Mouse (Mus musculus): Measurements from ENCODE around the gene BC051142.
A peak's percentile ranks its signal among the peaks of the same experiment; 100 is the strongest.

BC051142 gene

DNA sequence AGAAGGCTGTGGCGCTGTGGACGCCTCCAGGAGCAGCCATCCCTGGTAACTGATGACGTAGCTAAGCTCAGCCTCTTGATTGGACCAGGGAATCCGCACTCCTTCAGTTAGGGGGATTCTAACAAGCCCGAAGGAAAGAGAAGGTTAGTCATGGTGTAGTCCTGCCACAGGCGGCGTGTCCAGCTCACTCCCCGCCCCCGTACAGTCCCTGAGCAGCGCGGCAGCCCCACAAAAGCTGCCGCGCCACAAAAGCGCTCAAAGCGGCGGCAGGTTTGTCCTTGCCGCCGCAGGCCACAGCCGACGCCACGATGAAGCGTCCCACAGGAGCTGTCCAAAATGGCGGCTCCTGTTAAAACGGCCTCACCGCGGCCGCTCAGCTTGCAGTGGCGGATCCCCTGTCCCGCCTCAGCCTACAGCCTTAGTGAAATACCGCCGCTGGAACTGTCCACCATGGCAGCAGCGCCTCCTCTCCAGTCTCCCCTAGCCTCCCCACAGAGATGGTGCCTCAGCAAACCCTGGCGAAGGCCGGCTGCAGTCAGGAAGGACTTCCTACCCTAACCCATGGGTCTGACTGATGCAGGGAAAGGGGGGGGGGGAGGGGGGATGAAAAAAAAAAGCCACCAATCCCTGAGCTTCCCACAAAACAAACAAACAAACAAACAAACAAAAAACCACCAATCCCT lies at the start of gene BC051142:
Gene BC051142, plus strand, starts transcription at position 110 of the 683 bp plus-strand sequence.
- DNase-seq (ENCODE audit: low read depth, low spot score): no peak

DNA sequence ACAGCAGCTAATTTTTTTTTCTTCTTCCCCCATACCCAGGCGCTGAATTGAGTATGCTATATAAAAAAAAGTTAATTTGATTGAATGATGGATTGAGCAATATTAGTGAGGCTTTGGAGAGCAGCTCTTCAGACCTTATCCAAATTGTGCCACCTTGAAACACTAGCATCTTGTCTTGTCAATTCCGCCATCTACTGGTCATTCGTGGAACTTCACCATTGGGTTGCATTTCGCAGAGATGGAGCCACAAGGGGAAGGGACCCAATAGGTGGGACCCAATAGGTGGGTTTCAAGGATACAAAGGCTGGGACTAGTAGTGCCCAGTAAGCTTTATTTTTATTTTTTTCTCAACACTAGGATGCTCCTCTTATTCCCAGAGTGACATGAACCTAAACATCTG lies 49.2 kb upstream of the BC051142 start:
- DNase-seq (ENCODE audit: low read depth, low spot score): peak; percentile 81

- DNase-seq (ENCODE audit: low read depth, low spot score): no peak
Observed at GRCm38 (mm10) chr17:34354539-34354938, 44.1 kb upstream of the BC051142 start, which contains the start of gene Btnl2. Btnl2 (plus strand) TSS chr17:34354822.

- DNase-seq (ENCODE audit: low read depth, low spot score): no peak
Observed at GRCm38 (mm10) chr17:34354940-34355339, 43.7 kb upstream of the BC051142 start.

GRCm38 (mm10) chr17:34362954-34363546 lies 35.6 kb upstream of the BC051142 start:
- DNase-seq (ENCODE audit: low read depth, low spot score): no peak

DNA sequence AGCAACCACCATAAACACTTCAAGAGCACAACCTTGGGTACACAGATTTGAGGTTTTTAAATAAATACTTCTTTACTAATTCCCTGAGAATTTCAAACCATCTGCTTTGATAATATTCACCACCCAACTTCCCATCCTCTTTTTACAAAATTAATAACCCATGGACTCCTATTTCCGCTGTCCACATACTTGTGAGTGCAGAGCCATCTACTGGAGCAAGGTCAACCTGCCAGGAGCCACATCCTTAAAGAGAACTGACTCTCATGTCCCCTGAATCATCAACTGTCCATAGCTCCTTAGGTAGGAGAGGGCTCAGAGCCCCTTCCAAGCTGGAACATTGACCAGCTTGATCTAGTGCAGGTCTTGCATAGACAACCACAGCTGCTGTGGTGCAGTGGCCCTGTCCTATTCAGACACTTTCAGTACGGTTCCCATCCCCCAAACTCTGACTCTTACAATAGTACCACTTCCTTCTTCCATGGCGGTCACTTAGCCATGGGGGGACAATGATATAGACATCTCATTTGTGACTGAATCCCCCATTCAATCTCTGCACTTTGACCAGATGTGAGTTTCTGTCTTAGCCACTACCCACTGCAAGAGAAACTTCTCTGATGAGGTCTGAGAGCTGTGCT lies 34.8 kb upstream of the BC051142 start:
- no peak for DNase-seq (ENCODE audit: low read depth, low spot score)

GRCm38 (mm10) chr17:34365031-34365430 lies 33.6 kb upstream of the BC051142 start:
- DNase-seq (ENCODE audit: low read depth, low spot score): no peak

- DNase-seq (ENCODE audit: low read depth, low spot score): no peak
Observed at GRCm38 (mm10) chr17:34370563-34370962, 28.1 kb upstream of the BC051142 start.

DNA sequence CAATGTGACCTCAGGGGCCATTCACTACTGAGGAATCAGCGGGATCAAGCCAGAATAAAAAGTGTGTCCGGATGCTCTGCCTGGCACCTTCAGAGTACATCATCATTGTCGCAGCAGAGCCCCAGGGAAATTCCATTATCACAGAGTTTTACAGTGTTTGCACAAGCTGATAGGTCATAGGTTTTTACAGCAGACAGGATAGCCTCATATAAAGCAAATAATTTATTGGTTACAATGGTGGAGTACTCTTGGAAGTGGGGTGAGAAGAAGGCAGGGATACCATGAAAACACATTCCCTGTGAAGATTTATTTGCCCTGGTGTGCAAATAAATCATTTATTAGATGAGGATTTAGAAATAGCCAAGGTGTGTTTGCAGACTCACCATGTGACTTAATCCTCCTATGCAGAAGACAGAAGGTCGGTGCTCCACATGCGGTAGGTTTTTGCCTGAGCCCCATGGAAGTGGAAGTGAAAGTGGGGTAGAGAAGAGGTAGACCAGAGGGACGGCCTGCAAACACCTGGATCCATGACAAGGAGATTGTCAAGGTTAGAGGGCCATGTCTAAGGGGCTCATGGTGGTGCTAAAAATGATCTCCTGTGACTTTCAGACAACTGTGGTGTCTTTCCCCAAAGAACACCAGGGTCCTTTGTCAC lies 25.4 kb upstream of the BC051142 start:
- no peak for DNase-seq (ENCODE audit: low read depth, low spot score)

DNA sequence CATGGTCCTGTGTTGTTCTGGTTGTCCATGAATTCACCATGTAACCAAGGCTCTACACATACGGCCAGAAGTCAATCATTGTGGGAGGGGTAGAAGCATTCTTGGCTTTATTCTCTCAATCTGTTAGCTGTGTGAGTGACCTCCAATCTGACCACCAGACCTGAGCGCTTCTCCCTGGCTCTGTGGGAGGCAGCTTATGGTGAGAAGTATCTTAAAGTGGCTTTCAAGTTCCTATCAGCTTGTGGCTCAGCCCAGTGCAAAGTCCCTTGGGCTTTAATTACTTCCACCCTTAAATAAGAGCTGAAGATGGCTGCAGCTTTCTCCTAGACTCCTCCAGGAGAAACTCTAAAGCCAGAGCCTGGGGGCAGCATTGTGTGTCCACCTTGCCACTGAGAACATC lies 21.8 kb upstream of the BC051142 start, which contains the start of gene Btnl1:
Gene Btnl1, plus strand, starts transcription at position 286 of the 400 bp plus-strand sequence.
- no peak for DNase-seq (ENCODE audit: low read depth, low spot score)

DNA sequence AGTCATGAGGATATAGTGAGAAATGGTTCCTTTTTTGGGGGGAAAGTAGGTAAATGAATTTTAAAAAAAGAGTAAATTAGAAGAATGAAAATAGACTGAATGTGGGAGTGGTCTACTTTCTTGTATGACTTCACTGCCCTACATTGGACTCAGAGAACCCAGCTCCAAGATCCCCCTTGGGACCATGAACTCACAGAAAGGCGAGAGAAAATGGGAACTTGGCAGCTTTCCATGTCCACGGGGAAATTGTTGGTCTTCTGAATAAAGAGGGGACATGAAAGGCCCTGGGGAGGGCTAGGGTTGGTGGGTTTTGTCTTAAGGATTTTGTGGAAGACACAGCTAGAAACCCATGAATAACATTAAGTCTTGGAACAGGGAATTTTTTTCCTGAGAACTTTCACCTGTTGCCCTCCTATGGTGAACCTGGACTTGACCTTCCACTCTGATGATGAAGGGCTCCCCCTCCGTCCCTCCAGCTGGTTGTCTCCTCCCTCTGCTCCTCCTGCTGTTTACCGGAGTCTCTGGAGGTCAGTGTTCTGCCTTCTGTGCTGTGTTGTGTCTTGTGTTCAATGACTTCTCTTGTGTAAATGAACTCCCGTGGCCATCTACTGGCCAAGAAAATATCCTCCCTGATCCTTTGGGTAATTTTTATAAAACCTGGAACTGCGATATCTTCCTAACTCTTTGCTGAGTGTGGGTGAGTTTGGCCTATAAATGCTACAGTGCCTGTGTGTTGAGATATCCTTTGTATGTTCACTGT lies 21.0 kb upstream of the BC051142 start:
- DNase-seq (ENCODE audit: low read depth, low spot score): no peak

DNA sequence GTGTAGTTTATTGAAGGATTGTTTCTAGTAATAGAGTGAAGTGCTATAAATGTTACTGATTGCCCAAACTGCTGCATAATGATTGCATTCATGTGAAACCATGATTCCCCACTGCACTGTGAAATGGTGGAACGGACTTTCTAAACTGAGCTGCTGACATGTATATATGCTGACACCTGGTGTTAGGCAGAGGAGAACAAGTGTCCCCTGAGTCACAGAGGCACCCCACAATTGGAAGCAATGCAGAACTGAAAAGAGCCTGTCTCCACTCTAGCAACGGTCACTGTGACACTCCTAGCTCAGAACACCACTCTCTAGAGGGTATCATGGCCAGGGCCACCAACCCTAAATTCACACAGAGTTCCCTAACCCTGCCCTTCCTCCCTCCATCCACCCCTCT lies 19.9 kb upstream of the BC051142 start:
- DNase-seq (ENCODE audit: low read depth, low spot score): no peak

- DNase-seq (ENCODE audit: low read depth, low spot score): no peak
Observed at GRCm38 (mm10) chr17:34379451-34379850, 19.2 kb upstream of the BC051142 start.

DNA sequence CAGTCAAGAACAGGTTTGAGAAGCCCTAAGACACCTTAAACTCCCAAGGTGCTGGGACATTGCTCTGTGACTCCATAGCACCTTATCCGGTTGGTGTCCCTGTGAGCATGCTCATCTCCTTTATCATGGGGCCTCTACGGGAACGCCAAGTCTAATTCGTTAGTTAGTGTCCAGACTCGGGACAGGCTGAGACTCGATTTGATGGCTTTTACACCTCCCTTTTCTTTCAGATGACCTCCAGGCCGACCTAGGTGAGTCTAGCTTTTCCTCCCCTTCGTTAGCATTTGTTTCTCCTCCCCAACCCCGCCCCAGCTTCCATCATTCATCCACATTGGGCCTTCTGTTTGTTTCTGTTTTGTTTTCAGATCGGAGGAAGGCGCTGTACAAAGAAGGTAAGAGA lies 16.7 kb upstream of the BC051142 start:
- no peak for DNase-seq (ENCODE audit: low read depth, low spot score)

GRCm38 (mm10) chr17:34383212-34383611 lies 15.4 kb upstream of the BC051142 start:
- peak; percentile 7 for DNase-seq (ENCODE audit: low read depth, low spot score)

DNA sequence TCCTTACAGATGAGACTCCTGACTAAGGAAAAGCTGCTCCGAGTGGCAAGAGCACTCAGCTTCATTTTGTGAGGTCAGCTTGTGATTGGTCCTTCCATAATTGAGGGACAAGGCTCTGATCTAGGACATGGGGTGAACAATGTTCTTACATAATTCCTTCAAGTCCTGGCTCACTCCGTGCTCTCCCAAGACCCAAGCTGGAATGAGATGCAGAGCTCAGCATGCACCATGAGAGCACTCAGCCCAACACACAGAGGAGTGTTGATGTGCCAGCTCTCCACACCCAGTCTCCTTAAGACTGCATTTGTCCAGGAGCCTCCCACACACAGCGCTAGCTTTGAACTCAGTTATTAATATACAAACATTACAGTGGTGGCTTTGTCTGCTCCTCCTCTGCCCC lies 13.9 kb upstream of the BC051142 start:
- DNase-seq (ENCODE audit: low read depth, low spot score): no peak

DNA sequence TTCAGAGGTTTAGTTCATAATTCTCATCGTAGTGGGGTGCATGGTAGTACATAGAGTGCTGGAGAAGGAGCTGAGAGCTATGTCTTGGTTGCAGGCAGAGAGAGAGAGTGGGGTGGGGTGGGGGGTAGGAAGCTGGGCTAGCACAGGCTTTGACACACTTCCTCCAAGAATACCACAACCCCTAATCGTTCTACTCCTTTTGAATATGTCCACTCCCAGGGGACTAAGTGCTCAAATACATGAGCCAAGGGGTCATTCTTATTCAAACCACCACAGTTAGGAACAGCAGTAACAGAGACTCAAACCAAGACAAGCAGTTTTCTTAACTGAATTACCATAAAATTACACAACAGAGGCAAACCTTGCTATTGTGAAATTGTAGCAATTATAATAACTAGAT lies 12.0 kb upstream of the BC051142 start:
- DNase-seq (ENCODE audit: low read depth, low spot score): no peak

GRCm38 (mm10) chr17:34388513-34388912 lies 10.1 kb upstream of the BC051142 start:
- DNase-seq (ENCODE audit: low read depth, low spot score): peak; percentile 34

- DNase-seq (ENCODE audit: low read depth, low spot score): no peak
Observed at GRCm38 (mm10) chr17:34391507-34391906, 7.1 kb upstream of the BC051142 start.

DNA sequence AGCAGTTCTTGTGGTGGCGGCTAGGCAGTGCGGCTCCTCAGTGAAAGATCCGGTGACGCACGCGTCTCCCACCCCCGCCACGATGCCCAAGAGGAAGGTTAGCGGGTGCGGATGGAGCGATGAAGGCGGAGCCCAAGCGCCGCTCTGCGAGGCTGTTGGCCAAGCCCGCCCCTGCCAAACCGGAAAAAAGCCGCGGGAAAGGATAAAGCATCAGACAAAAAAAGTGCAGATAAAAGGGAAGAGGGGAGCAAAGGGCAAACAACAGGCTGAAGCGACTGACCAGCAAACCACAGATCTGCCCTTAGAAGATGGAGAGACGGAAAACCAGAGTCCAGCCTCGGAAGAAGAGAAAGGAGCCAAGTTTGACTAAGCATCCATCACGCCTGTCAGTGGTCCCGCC lies 6.3 kb upstream of the BC051142 start:
- DNase-seq (ENCODE audit: low read depth, low spot score): no peak

DNA sequence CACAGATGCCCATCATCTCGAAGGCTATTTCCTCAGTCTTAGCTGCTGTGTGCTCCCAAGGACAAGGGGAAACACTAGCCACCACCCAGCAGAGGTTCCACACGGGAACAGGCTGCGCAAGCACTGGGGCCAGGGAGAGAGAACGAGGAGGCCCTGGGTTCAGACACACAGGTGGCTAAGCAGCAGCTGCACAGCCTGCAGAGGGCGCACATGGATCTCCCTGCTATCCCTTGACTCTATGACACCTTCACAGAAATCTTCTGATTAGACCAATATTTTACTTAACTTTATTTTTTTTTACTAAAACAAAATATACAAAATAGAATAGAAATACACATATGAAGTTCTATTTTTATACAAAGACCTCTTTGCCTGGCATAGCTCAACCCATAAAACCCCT lies 1.3 kb upstream of the BC051142 start:
- no peak for DNase-seq (ENCODE audit: low read depth, low spot score)

All from 3T3-L1 (cell line).